Mouse (Mus musculus): ENCODE measurements at regions not wholly inside any gene's neighbourhood (a gene's known extent, or its start where the extent isn't known, plus 50 kb on each side); places are given as distances from the start of the nearest gene placed in this dataset.

- no peak for DNase-seq
Observed at GRCm38 (mm10) chr15:58718282-58718681, 170.8 kb upstream of the Gm49356 start.

GRCm38 (mm10) chr15:58719410-58719809 is 169.7 kb upstream of the Gm49356 start:
- DNase-seq, result no peak

- DNase-seq, result no peak
Observed at GRCm38 (mm10) chr15:58727041-58727440, 162.1 kb upstream of the Gm49356 start.

GRCm38 (mm10) chr15:58728264-58728663 is 160.8 kb upstream of the Gm49356 start:
- no peak for DNase-seq

GRCm38 (mm10) chr15:58730861-58731260 is 158.2 kb upstream of the Gm49356 start:
- DNase-seq, result no peak

- DNase-seq, result no peak
Observed at GRCm38 (mm10) chr15:58731346-58731745, 157.8 kb upstream of the Gm49356 start.

- peak; percentile 16 to 38 for DNase-seq
Observed at GRCm38 (mm10) chr15:58731952-58732642, 157.0 kb upstream of the Gm49356 start.
